Mouse (Mus musculus) left cerebral cortex, postnatal 25 days (tissue): ENCODE data around the gene Fancg. TPM values are rescaled to one million over a fixed set of nuclear protein-coding genes. Genes with fewer than 3 reads are reported as not detected.
A peak's percentile ranks its signal among the peaks of the same experiment; 100 is the strongest.
"Not testable (repeated sequence)": the region's sequence is repeated elsewhere in the genome, so short reads cannot be mapped to it uniquely, and the experiment has no call there.

Experiments
- DNase-seq, 2 experiments: peaks; one replicate each; pipeline ENCODE4 v3.0.0; 2022; ENCODE audit warnings: low spot score in 2 of 2, mixed read lengths in 1 of 2
- intact Hi-C: fragments of 180-260 bp; cut with DNase I; formaldehyde crosslinking; loops from one replicate; pipeline ENCODE4 v1.15.1; 2025
- total RNA-seq, 2 experiments: library from RNA; stranded (reverse); gene quantifications; 2 replicates each; pipeline ENCODE4 v1.2.3; 2021

The Fancg gene
- total RNA-seq, 2 experiments from 2014 or later = 9.1 to 12.1 TPM

DNA sequence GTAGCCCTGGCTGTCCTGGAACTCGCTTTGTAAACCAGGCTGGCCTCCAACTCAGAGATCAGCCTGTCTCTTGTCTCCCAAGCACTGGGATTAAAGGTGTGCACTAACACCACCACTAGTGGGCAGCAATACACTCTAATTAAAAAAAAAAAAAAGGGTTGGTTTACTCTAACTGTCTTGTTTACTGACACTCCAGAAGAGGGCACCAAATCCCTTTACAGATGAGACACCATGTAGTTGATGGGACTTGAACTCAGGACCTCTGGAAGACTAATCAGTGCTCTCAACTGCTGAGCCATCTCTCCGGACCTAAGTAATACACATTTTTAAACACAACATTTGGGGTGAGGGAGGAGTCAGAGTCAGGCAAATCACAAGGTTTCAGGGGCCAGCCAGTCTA, 4.5 kb downstream of the Fancg start:
- DNase-seq = peak in 1 of 2 experiments; percentile 42
- intact Hi-C loops = no loop called here

DNA sequence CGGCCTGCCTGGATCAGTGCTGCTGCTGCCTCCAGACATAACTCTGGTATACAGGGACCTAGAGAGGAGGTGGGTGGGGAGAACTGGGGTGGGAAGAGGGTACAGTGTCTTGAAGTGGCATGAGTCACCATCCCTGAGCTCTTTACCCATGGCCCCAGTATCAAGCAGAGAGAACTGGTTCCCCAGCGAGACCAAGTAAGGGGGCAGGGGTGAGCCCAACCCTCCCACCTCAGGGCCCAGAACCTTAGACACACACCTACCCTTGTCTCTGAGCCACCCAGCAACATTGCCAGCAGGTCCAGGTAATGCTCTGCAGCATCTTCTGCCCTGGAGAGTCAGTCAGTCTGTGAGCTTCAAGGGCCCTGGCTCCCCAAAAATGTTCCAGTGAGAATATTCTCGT, 5.4 kb downstream of the Fancg start:
- no peak for DNase-seq
- intact Hi-C loops = no loop called here

DNA sequence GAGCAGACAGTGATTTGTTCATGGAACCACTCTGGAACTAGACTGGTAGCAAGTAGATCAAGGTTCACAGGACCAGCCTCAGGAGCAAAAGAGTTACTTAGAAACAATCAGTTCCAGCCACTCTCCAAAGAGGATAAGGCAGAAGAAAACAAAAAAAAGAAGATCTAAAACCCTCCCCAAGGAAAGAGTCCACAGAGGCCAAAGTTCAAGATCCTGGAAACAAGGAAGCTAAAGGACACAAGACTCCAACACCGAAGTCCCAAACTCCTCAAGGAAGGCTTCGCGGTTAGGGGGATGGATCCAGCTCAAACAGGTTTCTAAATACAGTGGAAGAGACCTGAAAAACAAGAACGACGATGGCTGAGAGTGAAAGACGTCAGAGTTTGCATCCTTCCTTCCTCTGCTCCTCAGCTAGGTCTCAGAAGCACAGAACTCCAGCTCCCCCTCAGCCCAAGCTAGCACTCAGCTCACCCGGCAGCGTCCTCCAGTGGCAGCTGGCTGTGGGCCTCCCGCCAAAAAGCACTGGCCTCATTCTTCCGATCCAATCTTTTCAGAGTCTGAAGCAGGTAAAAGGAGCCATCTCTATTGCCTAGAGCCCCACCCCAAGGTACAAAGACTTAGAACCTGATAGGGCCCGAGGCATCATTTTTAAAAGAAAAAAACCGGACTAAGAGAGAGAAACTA, 7.4 kb downstream of the Fancg start:
- intact Hi-C loops = no loop called here
- no peak for DNase-seq

DNA sequence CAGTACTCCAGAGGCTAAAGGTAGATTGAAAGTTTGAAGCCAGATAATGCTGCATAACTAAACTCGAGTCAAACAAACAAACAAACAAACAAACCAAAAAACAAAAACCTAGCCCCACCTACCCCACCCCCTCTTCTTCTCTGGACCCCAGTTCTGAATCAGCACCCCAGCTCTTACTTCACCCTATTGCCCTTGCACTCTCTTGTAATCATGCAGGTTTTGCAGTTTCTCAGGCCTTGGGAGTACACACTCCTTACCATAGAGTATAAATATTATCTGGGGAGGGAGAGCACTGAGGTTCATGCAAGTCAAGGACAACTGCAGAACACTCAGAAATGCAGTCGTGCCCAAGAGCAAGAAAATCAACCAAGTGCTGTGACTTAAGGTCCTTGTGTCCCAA, 9.0 kb downstream of the Fancg start:
- DNase-seq = no peak
- intact Hi-C loops = no loop called here

DNA sequence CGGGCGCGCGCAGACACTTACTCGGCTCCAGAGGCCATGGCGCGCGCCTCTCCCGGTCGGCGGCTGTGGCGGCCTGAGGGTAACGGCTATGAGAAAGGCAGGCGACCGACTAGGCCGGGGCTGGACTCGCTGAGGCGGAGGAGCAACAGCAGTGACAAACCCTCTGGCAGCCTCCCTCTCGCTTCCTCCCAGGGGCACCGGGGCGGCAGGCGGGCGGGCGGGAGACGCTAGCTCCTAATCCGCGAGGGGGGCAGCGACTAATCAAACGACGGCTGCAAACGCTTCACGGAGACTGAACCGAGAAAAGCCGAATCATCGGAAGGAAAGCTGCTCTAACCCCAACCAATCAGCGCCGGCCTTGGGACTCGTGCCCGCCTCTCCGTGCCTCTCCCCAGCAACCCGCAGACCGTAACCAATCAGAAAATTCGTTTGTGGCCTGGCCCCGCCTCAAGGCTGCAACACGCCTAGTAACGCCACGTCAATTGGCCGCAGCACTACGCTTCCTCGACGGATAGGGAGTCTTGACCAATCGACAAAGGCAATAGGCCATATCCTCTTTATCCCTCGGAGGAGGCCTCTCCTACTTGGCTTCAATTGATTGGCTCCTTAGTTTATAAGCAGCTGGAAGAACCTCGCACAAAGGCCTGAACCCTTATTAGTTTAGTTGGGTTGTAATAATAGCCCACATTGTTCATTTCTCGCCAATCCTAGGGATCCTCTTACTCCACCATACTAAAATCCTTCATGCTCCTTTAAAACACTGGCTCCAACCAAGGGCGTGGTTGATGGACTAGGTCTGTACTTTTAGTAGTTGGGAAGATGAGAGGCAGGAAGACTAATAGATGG, 9.9 kb downstream of the Fancg start, which contains the start of gene Vcp:
TSS of gene Vcp (minus strand) at position 367 of the 846 bp plus-strand sequence.
- peak; percentile 99 to 100 for DNase-seq
- intact Hi-C loops = not testable (repeated sequence)

DNA sequence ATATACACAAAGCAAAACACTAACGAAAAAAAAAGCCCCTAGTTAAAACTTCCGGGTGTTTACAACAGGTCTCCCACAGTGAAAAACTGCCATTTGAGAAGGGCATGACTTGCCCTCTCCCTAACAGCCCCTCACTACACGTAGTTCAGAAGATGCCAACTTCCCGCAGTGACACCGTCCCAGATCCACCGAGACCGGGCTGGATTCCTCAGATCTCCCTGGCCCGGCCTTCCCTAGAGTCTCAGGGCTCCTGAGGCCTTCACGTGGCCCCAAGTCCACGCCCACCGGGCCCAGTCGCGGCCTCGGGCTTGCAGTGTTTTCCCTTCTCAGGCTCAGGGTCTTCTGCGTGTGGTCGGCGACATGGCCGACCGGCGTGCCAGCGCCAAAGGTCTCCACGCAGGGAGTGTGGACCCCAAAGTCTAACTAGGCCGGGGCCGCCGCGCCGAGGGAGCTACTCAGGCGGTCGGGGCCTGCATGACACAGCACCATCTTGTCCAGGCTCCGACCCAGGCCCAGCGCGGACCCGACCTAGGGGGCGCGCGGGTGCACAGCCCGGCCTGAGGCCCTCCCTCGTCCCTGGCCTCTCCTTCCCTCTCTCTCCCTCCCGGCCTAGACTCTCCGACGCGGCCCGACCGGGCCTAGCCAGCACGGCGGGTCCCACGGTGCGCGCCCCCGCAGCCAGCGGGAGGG, 10.7 kb downstream of the Fancg start:
- DNase-seq = peak; percentile 64 to 73
- intact Hi-C loops = no loop called here

DNA sequence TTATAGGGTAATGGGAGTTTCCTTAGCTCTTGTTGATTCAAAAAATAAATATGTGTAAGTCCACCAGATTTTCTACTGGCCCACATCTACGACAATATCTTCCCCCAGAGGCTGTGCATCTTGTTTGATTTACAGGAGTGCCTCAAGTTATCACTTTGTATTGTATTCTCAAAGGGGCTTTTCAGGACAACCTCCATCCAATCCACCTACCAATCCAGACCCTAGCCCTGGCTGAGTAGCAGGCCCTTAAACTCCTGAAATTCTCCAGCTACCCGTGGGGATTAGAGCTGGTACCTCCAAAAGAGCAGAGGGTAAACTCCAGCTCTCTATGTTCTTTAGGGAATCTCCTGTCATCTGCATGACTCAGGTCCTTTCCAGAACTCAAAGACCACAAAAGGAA, 12.3 kb downstream of the Fancg start:
- DNase-seq = no peak
- intact Hi-C loops = no loop called here

DNA sequence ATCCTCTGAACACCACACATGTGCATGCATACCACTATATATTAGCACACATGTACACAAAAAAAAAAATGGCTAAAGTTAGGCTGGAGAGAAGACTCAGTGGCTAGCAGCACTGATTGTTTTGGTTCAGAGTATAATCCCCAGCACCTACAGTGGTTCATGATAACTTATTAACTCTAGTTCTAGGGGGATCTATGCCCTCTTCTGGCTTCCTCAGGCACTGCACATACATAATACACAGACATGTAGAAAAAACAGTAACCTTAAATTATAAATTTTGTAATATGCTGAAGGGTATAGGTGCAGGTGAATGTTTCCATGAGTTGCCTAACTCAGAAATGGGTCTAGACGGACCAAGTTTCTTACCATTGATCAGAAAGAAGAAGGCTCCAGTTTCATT, 22.0 kb downstream of the Fancg start:
- intact Hi-C loops = no loop called here
- DNase-seq = no peak

DNA sequence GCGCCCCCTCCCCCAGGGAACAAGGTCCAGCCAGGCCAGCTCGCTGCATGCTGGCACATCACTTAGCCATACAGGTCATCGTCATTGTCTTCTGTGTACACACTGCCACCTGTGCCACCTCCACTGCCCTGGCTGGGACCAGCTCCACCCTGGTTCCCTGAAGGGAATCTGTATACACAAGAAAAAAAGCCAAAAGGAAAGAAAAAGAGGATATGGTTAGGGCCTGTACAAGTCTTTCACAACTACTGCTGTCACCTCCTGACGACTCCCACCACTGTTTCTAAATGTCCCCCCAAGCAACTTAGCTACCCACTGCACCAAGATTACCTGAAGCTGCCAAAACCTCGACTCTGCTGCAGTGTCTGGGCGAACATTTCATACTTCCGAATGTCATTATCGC, 29.8 kb downstream of the Fancg start:
- DNase-seq, intact Hi-C loops: not testable (repeated sequence)

DNA sequence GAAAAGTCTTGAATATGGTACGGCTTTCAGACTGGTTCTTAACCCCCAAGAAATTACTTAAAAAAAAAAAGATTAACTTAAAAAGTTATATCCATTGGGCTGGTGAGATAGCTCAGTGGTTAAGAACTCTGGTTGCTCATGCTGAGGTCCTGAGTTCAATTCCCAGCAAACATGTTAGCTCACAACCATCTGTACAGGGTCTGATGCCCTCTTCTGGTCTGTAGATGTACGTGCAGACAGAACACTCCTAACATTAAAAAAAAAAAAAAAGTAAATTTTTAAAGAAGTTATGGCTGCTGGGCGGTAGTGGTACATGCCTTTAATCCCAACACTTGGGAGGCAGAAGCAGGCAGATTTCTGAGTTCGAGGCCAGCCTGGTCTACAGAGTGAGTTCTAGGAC, 32.2 kb downstream of the Fancg start:
- intact Hi-C loops = no loop called here
- DNase-seq = no peak

DNA sequence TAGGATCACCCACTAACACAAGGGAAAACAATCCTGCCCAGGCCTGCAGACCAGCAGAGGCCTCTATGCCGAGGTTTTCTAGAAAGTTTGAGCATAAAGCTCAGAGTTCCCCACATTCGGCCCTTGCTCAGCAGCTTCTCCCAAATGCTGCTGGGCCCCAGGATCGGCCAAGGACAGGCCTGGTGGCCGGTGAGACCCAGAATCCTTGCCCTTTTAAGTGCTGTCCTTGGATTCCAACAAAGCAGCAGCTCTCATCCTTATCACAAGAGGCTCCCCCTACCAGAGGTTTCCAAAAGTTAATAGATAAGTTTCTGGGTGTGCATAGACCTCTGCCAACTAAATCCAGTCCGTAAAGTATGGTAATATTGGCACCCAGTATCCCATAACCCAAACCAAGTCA, 36.4 kb downstream of the Fancg start:
- intact Hi-C loops = no loop called here
- DNase-seq = no peak

DNA sequence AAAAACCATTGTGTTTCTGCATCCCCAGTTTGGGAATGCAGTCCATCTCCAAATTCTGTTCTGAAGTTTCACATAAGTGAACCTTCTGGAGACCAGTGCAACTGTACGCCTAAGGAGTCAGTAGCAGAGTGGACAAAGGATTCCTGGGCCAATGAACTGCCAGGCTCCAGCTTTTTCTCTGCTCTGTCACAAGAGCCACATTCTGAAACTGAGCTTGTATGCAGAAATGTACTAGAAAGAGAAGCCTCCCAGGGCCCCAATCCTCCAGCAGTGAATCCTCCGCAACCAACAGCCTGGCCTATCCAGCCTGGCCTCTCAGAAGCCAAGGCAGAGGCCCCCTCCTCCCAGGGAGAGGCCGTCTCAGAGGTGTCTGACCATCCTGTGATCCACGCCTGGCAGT, 37.4 kb downstream of the Fancg start:
- intact Hi-C loops = no loop called here
- DNase-seq = no peak

DNA sequence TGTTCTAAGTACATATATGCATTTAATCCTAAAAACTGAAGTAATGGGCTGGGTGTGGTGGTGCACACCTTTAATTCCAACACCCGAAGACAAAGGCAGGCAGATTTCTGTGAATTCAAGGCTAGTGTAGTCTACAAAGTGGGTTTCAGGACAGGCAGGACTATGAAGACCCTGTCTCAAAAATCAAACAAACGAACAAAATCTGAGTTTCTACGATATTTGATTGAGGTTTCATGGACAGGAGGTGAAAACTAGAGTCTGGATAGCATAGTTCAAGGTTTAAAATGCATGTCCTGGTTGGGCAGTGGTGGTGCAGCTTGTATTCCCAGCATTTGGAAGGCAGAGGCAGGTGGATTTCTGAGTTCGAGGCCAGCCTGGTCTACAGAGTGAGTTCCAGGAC, 41.0 kb downstream of the Fancg start, which contains the start of gene 1700022I11Rik:
TSS of gene 1700022I11Rik (plus strand) at position 301 of the 400 bp plus-strand sequence.
- no peak for DNase-seq
- intact Hi-C loops = no loop called here

DNA sequence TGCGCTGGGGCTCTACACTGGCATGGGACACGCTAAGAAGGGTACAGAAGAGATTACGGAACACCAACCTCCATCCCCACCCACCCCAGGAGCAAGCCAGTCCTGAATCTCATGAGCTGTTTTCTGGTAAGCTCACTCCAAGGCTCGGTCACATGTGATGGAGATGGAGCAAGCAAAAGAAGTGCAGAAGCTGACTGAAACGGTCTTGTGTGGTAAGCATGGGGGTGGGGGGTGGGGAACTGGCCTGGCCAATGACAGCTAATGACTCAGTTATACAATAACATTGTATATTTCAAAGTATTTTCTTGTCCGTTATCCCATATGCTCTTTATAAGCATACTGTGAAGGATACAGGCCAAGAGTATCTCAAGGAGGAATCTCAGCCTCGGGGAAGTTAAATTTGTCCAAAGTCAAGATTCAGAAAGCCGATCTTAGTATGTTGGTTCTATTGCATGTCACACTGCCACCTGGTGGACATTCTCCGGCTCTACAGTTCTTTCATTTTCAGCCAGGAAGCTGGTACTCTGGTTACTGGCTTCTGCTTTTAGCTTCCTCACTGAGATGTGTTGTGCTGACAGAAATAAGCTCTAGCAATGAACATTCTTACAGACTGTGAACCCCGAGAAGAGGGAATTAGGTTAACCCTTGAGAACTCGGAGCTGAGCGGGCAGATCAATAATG, 45.1 kb downstream of the Fancg start:
- DNase-seq = peak; percentile 64 to 83
- intact Hi-C loops = no loop called here

DNA sequence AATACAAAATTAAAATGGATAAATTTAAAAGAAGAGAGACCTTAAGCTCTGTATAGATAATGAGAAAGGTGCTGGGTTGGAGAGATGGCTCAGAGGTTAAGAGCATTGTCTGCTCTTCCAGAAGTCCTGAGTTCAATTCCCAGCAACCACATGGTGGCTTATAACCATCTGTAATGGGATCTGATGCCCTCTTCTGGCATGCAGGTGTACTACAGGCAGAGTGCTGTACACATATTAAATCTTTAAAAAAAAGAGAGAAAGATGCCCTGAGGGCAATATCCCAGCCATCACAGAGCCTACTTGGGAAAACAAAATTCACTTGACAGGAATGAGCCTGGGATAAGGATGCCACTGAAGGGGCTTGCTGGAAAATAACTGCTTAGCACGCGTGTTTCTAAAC, 46.8 kb downstream of the Fancg start:
- intact Hi-C loops = no loop called here
- no peak for DNase-seq

DNA sequence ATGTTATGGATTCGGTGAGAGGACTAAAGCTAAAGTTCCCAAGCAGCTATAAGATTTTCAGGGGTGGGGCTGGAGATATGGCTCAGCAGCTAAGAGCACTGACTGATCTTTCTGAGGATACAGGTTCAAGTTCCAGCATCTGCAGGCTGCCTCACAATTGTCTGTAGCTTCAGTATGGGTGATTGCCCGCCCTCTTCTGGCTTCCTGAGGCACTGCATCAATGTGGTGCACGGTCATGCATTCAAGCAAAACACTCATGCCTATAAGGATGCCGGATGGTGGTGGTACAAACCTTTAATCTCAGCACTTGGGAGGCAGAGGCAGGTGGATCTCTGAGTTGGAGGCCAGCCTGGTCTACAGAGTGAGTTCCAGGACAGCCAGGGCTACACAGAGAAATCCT, 48.7 kb downstream of the Fancg start:
- intact Hi-C loops = loop anchor here (1.0 kb wide), 1 partner anchor 84 kb away; no protein-coding TSS in a partner anchor

DNA sequence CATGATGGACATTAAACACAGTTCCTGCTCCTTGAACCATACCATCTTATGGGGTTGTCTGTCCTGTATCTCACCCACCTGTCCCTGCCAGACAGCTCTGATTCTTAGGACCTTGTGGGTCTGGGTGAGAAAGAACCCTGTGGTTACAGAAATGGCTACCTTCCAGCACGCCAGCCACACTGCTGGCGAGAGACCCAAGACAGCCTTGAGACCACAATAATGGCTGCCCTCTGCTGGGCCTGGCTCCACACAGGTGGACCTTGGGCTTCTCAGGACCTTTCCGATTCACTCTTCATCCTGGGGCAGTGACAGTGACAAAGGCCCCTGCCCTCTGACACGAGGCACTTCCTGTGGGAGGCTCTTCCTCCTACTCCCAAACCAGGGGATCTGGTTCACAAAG, 50.9 kb downstream of the Fancg start:
- intact Hi-C loops = no loop called here
- DNase-seq = no peak

More for the DNA sequence above, 48.7 kb downstream of the Fancg start:
- DNase-seq = peak; percentile 63 to 85

DNA sequence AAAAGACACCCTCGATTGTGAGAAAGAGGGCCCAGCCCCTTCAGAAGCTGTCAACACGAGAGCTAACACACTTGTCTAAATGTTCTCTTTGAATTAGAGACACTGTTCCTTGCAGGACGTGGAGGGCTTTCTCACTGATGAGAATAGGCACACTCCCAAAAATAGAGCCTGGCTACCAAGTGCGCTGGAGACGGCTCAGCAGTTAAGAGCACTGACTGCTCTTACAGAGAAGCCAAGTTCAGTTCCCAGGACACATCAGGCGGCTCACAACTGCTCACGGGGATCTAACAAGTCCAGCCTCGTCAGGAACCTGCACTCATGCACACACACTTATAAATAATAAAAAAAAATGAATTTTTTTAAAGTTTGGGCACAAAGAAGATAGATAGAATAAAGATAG, 51.4 kb downstream of the Fancg start:
- DNase-seq = peak in 1 of 2 experiments; percentile 20
- intact Hi-C loops = no loop called here

DNA sequence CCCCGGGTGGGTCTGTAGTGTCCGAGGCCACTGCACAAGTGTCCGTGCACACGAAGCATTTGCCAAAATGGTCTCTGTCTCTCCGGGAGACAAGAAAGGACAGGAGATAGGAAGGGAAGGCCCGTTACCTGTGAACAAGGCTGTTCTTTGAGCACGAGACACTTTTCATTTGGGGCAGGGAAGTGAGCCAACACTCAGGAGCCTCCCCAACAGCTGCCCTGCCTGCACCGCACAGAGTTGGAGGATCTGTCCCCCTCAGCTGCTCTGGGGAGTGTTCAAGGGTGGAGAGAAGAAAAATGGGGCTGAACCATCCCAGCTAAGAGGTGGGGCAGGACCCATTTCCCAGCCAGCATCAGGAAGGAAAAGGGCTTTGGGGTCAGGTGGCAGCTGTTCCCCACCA, 52.3 kb downstream of the Fancg start:
- intact Hi-C loops = no loop called here

DNA sequence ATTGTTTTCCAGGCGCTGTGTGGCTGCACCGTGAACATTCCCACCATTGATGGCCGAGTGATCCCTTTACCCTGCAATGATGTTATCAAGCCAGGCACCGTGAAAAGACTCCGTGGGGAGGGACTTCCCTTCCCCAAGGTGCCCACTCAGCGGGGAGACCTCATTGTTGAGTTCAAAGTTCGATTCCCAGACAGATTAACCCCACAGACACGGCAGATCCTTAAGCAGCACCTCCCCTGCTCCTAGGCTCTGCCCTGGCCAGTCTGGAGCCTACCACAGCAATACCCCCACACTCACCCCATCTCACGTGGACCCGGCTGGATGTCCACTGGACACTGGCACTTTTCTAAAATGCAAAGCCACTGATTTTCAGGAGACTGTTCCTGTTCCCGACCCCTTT, 53.0 kb downstream of the Fancg start:
- intact Hi-C loops = no loop called here
- no peak for DNase-seq

More for the DNA sequence above, 52.3 kb downstream of the Fancg start:
- no peak for DNase-seq
